Mouse (Mus musculus) frontal cortex, postnatal 14 days (tissue): Measurements from ENCODE around the gene Ins2.

ENCODE experiments used
- DNase-seq, 2 experiments: peaks; one replicate each; pipeline ENCODE4 v3.0.0; 2022; ENCODE audit warnings: low spot score in 2 of 2

The Ins2 gene

GRCm38 (mm10) chr7:142743281-142743680 is at the start of gene Ins2:
Gene Ins2, minus strand, starts transcription at chr7:142743381.
- no peak for DNase-seq

DNA sequence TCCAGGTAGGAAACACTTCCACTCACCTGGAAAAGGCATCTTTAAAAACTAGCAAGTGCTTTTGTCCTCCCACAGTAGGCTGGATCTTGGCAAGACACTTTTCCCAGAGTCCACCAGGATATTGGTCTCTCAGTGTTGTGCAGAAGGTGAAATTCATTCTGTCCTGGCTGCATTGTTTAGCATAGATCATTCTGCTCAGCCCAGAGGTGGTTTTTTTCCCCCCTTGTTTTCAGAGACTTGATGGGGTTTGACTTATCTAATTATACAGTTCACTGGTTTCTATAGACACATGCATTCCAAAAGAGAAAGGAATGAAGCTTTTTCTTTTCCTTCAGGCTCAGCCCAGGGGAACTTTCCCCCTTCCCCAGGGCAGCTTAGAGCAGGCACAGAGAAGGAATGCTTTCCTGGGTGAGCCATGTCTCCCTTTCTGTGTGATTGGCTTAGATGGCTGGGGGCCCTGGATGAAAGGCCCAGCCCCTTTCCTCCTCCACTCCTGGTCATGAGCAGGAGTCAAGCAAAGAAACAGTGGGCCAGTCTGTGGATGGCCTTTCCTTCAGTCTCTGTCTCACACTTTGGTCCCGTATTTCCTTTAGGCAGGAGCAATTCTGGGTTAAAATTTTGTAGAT is 49.6 kb upstream of the Ins2 start:
- DNase-seq, result no peak

- DNase-seq, result no peak
These were observed 46.5 kb upstream of the Ins2 start for GRCm38 (mm10) chr7:142789667-142790066.

GRCm38 (mm10) chr7:142737772-142738171 is 5.4 kb downstream of the Ins2 start:
- peak in 1 of 2 experiments; percentile 21 for DNase-seq

DNA sequence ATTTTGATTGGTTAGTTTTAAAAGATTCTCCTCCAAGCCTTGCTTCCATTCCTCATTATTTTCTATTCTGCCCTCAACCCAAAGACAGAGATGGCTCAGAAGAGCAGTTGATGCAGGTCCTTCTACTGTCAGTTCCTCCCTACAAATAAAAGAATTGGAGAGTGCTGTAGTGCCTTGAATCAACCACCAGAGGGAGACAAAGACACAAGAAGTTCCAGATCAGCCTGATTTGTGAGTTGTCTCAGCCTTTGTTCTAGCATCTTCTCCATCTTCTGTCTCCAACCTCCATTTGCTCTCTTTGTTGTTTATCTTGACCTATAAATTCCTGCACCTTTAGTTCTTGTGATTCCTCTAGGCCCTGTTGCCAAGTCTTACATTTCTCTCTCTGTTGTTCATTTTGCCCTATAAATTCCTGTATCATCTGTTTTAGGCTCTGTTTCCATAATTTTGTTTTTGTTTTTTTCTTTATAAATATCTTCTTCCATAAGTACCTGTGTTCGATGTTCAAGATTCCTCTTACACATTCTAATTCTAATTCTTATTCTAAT is 6.2 kb downstream of the Ins2 start:
- peak in 1 of 2 experiments; percentile 28 for DNase-seq

DNA sequence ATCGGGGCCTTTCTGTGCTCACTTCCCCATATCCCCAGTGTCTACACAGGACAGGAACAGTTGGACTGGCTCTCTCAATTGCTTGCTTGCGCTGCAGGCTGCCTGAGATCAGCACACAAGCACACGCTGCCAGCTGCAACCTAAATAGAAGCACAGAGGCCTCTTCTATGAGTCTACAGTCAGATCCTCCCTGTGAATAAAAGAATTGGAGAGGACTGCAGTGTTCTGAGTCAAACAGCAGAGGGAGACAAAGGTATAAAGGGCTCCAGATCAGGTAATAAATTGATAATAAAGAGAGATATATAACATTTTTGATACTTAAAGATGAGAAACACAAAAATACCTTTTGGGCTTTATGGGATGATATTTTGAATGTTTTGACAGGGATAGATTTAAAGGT is 17.2 kb downstream of the Ins2 start:
- no peak for DNase-seq

- DNase-seq, result no peak
These were observed 22.5 kb downstream of the Ins2 start for GRCm38 (mm10) chr7:142720725-142721124.

GRCm38 (mm10) chr7:142714783-142715498 is 28.2 kb downstream of the Ins2 start:
- peak in 1 of 2 experiments; percentile 42 for DNase-seq

DNA sequence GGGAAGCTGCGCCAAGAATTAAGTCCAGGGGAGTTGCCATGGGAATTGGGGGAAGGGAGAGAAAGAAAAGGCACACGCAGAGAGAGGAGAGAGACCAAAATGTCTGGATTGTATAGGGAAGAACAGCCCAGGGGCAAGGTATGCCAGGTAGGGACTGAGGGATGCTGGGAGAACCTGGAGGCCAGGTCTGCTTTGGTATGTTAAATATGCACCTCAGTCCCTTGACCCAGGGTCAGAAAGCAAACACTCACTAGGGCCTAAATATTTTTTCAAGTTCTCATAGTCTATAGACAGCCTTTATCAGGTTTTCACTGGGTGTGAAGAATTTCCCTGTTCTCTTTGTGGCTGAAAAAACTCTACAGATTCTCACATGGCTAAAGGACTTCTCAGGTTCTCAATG is 36.3 kb downstream of the Ins2 start:
- no peak for DNase-seq

DNA sequence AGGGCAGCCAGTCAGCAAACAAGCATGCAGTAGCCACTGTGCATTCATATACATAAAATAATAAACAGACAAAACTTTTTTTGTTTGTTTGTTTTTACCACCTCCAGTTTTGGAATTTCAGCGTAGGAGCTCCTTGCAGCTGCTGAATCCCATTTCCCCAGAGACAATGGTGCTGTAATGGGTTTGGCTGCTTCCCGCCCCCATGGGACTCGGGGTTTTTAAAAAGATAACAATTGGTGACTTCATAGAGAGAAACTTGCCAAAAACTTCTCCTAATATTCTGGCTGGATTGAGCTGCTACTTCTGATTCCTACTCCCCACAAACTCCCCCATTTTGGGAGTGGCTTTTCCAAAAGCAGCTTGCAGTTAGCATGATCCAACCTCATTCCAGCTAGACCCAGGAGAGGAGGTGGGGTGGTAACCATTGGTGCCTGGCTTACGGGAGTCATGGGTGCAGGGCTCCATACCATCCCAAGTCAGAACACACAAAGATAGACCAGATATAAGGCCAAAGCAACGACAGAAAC is 43.8 kb downstream of the Ins2 start:
- DNase-seq, result no peak

DNA sequence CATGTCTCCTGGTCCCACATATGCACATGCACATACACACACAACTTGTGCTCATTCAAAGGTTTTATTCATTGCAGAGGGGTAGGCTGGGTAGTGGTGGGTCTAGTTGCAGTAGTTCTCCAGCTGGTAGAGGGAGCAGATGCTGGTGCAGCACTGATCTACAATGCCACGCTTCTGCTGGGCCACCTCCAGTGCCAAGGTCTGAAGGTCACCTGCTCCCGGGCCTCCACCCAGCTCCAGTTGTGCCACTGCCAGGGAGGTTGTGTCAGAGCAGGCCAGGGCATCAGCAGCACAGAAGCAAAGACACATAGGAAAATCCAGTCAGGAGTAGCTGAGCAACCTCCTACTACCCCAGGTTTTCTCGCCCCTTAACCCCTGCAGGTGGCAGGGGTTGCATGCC is 64.6 kb downstream of the Ins2 start:
- DNase-seq, result no peak

GRCm38 (mm10) chr7:142675644-142676043 is 67.5 kb downstream of the Ins2 start:
- peak in 1 of 2 experiments; percentile 62 for DNase-seq

GRCm38 (mm10) chr7:142675141-142675540 is 68.0 kb downstream of the Ins2 start:
- DNase-seq, result no peak

DNA sequence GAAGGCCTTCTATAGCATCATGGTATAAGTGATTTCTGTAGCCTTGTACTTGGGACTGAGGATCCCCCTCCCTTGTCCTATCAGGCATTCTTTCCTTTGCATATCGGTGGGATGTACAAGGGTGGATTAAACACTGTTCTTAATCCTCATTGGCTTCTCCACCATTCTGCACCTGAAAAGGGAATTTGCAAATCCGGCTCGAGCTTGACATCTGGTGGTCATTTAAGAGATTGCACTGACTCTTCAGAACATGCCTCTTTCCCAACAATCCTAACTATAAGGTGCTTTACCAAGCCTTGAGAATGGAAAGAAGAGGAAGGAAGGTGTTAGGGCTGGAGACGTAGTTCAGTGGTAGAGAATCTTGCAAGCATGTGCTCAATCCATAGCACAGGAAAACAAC is 71.1 kb downstream of the Ins2 start:
- DNase-seq, result peak in 1 of 2 experiments; percentile 74

GRCm38 (mm10) chr7:142671067-142671466 is 72.1 kb downstream of the Ins2 start:
- no peak for DNase-seq

GRCm38 (mm10) chr7:142669751-142670625 is 73.2 kb downstream of the Ins2 start, which contains the start of gene Gm49394:
Gene Gm49394, minus strand, starts transcription at chr7:142669942.
- DNase-seq, result no peak

DNA sequence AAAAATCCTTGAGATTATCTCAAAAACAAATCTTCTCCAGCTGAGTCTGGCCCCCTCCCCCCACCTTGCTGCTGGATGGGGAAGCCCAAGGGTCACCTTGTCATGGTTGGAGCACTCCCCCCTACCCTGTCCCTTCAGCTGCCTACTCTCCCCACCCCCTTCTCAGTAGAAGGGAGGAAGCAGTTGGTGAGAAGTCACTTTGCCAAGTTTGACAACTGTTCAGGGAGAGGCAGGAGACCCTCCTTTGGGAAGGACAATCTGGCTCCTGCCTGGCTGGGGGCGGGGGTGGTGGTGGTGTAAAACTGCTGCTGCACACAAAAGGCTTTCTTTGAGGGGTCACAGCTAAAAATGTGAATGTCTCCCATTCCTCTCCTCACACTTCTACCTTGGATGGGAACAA is 74.9 kb downstream of the Ins2 start:
- no peak for DNase-seq

GRCm38 (mm10) chr7:142667521-142667920 is 75.7 kb downstream of the Ins2 start:
- no peak for DNase-seq

GRCm38 (mm10) chr7:142666659-142667058 is 76.5 kb downstream of the Ins2 start, which contains the start of gene Igf2:
Gene Igf2, minus strand, starts transcription at chr7:142666816.
- no peak for DNase-seq

DNA sequence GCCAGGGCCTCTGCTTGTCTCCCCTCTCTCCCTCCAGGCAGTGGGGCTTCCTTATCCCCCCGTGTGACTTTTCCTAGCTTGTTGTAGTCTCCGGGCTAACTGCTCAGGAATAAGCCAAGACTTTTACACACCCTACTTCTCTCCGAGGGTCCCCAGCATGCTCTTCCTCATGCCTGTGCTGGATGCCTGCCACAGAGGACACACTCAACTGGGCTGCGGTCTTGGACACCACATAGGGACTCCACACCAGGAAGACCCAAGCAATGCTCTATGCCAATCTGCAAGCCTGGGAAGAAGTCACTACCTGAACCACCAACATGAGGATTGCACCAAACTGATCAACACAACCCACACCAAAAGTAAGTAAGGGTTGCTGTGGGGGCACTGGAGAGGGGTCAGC is 77.1 kb downstream of the Ins2 start:
- DNase-seq, result no peak

GRCm38 (mm10) chr7:142665364-142665763 is 77.8 kb downstream of the Ins2 start:
- no peak for DNase-seq
